Comparison of ENCODE assay signal across 7 mouse cellular contexts in the genomic region with DNA sequence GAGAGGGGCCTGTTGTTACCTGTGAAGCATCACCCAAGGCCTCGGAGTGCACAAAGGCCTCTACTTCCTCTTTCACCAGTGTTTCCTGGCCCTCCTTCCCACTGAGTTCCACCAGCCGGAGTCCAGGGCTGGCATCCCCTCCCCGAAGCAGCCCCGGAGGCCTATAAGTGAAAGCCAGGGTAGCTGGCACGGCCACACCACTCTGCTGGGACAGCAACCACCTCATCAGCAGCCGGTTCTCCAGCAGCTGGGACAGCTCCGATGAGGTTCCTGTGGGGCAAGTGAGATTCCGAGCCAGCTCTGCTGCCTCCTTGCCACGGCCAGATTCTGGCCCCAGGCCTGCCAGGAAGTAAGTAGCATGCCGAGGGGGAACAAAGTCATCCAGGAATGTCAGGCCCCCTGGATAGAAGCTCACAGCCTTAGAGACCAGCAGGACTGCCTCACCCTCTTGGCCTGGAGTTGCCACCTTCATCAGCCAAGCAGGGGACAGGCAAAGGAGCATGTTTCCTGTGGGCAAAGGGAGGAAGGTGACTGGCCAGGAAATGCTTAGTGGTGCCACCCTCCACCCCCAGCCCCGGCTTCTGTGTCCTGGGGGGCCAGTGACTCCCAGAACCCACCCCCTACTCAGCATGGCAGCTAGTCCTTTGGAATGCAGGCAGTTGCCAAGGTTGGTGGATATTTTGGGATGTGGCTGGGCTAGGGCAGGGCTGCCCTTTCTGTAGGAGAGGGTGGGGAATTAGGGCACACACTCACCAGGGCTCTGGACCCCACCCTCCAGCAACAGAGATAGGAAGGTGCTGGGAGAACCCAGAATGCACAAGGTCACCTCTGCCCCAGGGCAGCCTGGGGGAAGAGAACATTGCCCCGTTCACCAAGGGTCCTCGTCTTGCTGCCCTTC. TPM values are rescaled to one million over a fixed set of nuclear protein-coding genes. Genes with fewer than 3 reads are reported as not detected.
DNase-seq lines count a peak whose midpoint lies in the region.

No protein-coding gene starts in this region.

- DNase-seq in kidney, postnatal 10 days: peak; percentile 17
- DNase-seq in kidney, adult 9 months: no peak
- peak; percentile 39 to 51 for DNase-seq in cerebellum, postnatal 10 days
- peak; percentile 71 for DNase-seq in gastrocnemius, postnatal 14 days
- DNase-seq in lung, postnatal 14 days: peak; percentile 44
- no peak for DNase-seq in right cerebral cortex, adult 18-20 months
- no peak for DNase-seq in embryo, embryonic 10.5 days (ENCODE audit: low spot score)

- intact Hi-C loops in gastrocnemius, postnatal 14 days (cut with DNase I; ENCODE audit: low total_unique reads): no loop called here

RNA-seq across cellular contexts. Expression of gene Carns1, which starts 3.6 kb away (rescaled TPM):
- total RNA-seq in gastrocnemius, postnatal 14 days (2021): 10 to 100 TPM; 23.4 to 27.5 TPM

RNA-seq across cellular contexts. Expression of gene Rps6kb2, which starts 8.5 kb away (rescaled TPM):
- 10 to 100 TPM; 28.5 to 31.3 TPM for total RNA-seq in gastrocnemius, postnatal 14 days (2021)

RNA-seq across cellular contexts. Expression of gene Ptprcap, which starts 18.2 kb away (rescaled TPM):
- total RNA-seq in gastrocnemius, postnatal 14 days (2021): under 1 TPM; 0.29 to 0.78 TPM

RNA-seq across cellular contexts. Expression of gene Tbc1d10c, which starts 19.4 kb away (rescaled TPM):
- total RNA-seq in gastrocnemius, postnatal 14 days (2021): 1 to 10 TPM; 2.7 TPM

RNA-seq across cellular contexts. Expression of gene Ppp1ca, which starts 20.2 kb away (rescaled TPM):
- 100 to 1,000 TPM; 266 to 269 TPM for total RNA-seq in gastrocnemius, postnatal 14 days (2021)

Comparison
In these comparisons a context has a peak if more than half of its experiments do, and no peak if none do; other contexts are left out.
1. DNase-seq: peak in kidney, postnatal 10 days (single experiment), cerebellum, postnatal 10 days (2 of 2), gastrocnemius, postnatal 14 days (single experiment) and lung, postnatal 14 days (single experiment); none in kidney, adult 9 months (single experiment), right cerebral cortex, adult 18-20 months (single experiment) and embryo, embryonic 10.5 days (single experiment).